Mouse (Mus musculus) cerebellum, adult 2 months (tissue): Measurements from ENCODE around the gene Tepp.

Experiments
- CTCF ChIP-seq: fragments of 200-500 bp; IDR thresholded peaks from 2 replicates; pipeline ENCODE4 v1.5.1; 2011; ENCODE audit warnings: low read depth, mild to moderate bottlenecking, control low read depth, low read length, moderate library complexity, borderline replicate concordance; ENCODE audit not compliant: insufficient read depth
- POLR2A ChIP-seq: fragments of 200-500 bp; IDR thresholded peaks from 2 replicates; pipeline ENCODE4 v1.6.1; 2011; ENCODE audit warnings: low read length, control low read depth, borderline replicate concordance; ENCODE audit not compliant: insufficient read depth

DNA sequence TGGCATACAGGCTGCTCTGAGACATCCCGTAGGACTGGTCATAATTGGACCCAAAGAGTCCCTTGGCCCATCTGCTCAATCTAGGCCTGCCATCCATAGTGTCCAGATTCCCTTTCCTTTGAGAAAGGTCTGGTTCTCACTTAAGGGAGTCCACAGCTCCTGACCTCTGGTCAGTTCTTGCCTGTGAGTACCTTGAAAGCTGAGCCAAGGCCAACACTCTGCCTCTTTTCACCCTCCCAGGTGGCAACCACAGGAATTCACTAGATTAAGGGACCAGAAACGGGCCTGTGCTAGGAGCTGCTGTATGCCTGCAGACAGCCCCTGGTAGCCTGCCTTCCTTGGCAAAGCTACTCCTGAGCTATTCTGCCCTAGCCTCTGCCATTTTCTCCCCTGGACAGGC is 44.2 kb downstream of the Tepp start:
- TF ChIP-seq POLR2A (no peak), CTCF (no peak)
